Mouse (Mus musculus) brain, adult 2 months (tissue): ENCODE results near the gene Bhlhe23.

Experiments used
- DNase-seq: peaks from one replicate; pipeline ENCODE4 v3.0.0; 2011; ENCODE audit warnings: low read depth, low spot score

The Bhlhe23 gene

DNA sequence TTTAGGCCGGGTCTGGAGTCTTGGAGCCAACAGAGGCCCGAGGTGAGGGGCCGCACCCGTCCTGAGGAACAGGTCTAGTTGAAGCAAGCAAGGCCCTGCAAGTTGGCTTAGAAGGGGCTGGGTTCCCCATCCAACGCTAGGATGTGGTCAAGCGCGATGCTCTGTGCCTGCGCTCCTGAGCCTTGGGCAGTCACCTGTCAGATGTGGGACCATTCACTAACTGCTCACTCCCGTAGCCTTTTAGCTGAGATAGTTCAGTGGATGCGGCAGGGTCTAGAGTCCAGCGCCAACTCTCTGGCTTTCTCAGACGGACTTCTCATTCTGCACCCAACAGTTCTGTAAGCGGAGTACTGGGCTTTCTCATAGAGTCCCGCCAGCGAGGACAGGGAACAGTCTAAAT is 1.1 kb downstream of the Bhlhe23 start:
- no peak for DNase-seq

GRCm38 (mm10) chr2:180775223-180775622 is 1.5 kb downstream of the Bhlhe23 start:
- DNase-seq: no peak

- DNase-seq: no peak
These were observed 11.0 kb downstream of the Bhlhe23 start for GRCm38 (mm10) chr2:180765713-180766112.

DNA sequence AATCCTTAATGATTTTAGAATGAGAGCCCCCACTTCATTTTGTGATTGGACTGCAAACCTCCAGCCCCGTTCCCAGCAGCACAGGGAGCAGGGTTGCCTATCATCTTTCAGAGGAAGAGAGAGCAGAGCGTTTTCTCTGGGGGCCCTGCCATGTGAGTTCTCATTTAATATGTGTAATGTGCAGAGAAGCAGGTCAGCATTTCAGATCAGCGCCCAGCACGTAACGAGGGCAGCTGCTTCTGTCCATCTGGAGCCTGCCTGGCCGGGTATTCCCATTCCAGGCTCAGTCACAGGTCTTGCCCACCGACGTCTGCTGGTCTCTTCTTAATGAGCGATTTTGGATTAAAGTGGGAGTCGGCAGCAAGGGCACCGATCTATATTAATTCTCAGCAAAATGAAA is 11.7 kb downstream of the Bhlhe23 start:
- peak; percentile 17 for DNase-seq

GRCm38 (mm10) chr2:180758513-180759263 is 18.0 kb downstream of the Bhlhe23 start:
- DNase-seq: no peak

- no peak for DNase-seq
These were observed 19.9 kb downstream of the Bhlhe23 start for GRCm38 (mm10) chr2:180756786-180757185.

- no peak for DNase-seq
These were observed 20.8 kb downstream of the Bhlhe23 start for GRCm38 (mm10) chr2:180755896-180756295.

DNA sequence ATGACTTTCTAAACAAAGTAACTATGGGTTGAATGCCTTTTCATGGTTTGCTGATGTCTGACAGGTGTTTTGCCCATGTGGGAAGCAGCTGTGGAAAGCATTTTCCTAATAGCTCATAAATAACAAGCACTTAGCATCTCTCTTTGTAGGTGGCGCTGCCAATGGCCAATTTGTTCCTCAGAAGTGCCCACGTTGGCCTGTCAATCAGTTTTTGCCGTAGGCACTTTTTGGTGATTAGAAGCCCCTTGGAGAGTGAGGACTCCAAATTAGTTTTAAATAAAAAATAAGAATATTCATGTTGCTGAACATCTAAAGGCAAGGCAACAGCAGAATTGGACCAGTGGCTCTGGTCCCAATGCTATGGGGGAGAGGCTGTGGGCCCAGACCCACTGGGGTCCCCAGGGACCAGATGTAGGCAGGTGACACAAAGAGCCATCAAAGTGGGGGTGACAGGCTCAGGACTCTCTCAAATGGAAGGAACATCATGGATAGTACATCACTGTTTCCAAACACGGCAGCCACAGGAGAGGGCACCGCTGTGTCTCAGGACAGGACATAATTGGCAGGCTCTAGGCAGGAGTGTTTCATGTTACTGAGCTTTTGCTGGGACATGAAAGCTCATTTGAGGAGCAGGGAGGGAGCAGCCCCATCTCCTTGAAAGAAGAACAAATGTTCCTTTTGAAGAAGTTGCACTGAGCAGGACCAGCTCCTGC is 21.6 kb downstream of the Bhlhe23 start:
- no peak for DNase-seq

DNA sequence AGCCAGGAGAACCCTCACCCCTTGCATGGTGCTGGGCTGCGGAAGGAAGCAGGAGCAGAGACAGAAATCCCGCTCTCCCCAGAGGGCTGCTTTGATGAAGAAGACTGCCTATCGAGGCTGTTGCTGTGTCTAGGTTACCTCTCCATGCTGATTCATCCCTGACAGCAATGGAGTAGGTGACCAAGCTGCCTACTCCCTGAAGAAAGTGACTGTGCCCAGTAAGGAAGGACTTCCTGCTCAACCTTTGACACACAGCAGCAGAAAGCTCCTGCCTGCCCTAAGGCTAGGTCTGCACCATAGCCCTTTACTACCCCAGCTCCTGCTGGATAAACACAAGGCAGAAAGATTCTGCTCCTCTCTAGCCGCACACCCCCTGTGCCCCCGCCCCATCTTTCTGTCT is 27.8 kb downstream of the Bhlhe23 start:
- DNase-seq: no peak

DNA sequence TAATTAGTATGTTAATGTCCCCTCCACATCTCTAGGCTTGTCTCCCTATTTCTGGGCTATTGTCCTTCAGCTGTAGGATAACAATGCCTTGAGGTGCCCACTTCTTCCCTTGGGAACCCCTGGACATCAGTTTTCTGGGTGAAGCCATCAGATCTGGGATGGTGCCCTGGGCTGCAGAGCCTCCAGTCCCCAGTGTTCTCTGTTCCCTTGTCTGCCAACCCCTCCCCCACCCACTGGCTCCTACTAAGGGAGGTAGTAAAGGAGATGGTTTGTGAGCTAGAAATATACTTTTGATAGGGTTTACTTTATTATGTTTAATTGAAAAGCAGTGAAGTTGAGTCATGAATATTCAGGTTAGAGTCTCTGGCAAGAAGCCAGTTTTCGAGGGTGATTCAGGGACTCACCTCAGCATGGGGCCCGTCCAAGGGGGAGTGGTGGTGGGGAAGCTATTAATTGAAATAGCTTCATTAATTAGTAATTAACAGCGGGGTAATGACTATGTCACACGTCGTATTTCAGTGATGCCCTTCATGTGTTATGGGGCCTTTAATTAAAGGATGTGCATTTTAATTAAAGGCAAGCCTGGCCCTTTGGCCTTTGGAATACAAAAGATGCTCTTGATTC is 30.0 kb downstream of the Bhlhe23 start:
- no peak for DNase-seq

GRCm38 (mm10) chr2:180745248-180745927 is 31.3 kb downstream of the Bhlhe23 start:
- DNase-seq: peak; percentile 90

DNA sequence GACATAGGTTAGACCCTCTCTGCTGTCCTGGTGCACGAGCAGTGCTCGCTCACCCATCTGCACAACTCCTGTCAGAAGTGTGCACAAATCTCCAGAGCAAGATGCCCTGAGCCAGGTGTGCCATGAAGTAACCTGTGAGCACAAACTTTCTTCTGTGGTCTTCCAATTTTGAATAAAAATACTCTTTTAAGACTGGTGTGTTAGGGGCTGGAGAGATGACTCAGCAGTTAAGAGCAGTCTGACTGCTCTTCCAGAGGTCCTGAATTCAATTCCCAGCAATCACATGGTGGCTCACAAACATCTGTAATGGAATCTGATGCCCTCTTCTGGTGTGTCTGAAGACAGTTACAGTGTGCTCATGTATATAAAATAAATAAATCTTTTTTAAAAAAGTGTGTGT is 33.4 kb downstream of the Bhlhe23 start:
- no peak for DNase-seq

DNA sequence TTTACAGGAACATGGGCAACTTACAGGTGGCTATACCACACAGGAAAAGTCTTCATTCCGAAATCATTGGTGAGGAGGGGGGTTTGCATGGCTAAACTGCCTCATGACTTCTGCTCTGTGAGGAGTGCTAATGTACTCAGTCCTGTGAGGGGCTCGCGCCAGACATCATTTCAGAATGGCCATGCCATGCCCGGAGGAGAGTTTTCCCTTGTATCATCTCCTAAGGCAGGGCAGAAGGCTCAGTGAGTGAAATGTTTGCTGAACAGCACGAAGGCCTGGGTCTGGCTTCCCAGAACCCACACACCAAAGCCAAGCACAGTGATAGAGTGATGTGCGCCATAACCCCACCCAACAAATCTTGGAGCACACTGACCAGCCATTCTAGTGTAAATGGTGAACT is 33.9 kb downstream of the Bhlhe23 start:
- no peak for DNase-seq

GRCm38 (mm10) chr2:180741421-180741820 is 35.3 kb downstream of the Bhlhe23 start:
- DNase-seq: no peak

- DNase-seq: no peak
These were observed 36.4 kb downstream of the Bhlhe23 start for GRCm38 (mm10) chr2:180740349-180740748.

DNA sequence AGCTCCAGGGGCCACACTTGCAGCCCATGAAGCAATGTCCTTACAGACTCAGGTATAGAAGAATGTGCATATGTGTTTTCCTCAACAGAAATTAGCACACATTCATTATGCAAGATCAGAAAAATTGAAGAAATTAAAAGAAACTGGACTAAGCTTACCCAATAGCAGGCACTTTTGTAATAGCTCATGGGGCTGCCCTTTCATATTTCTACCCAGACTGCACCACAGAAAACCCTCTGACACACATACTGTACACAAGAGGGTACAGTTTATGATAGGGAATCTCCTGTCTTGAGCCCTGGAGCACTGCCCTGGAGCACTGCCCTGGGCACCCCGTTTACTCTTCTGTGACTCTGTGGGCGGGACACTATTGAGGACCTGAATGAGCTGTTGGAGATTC is 38.7 kb downstream of the Bhlhe23 start:
- DNase-seq: no peak

DNA sequence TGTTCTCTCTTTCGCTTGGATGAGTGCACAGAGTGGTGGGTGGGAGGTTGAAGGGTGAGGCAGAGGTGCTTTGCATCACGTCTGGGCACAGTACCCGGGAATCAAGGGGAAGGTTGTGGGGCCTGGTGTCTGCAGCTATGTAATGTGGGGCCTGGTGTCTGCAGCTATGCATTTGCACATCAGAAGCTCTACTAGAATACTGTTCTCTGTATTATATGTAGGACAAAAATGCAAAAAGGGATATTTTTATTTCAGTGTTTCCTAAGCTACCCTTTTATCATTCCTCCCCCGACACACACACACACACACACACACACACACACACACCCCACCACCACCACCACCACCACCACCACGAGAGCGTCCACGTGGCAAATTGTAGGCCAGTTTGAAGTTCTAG is 41.5 kb downstream of the Bhlhe23 start:
- DNase-seq: peak; percentile 42

DNA sequence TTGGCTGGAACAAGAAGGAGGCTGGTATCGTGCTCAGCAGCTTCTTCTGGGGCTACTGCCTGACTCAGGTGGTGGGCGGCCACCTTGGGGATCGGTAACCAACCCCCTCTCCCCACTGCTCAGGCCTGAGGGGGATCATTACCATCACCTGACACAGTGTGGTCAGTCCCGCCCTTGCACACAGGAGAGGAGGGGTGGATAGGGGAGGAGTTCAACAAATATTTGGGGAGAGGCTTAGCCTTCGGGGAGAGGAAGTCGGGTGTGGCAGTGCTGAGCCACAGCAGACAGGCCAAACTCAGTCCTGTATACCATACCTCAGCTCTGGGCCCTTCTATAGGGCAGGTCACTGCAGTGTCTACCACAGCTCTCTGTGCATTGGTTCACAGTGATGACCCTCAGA is 44.7 kb downstream of the Bhlhe23 start:
- no peak for DNase-seq

DNA sequence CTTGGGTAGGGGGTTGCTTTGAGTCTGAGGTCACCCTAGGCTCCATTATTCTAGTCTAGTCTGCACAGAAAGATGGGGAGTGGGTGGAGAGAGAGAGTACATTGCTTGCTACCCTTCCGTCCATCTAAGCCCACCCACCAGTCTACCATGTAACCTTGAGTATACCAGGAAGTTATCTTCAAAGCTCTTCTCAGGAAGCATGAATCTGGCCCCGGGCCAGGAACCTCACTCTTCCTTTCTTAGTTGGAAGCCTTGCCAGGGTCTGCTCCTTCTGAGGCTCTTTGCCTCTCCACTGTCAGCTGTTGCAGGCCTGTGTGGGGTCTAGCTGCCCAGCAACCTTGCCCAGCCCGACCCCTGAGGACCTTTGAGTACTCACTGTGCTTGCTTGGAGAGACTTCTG is 45.7 kb downstream of the Bhlhe23 start:
- no peak for DNase-seq

GRCm38 (mm10) chr2:180727613-180728021 is 49.1 kb downstream of the Bhlhe23 start:
- no peak for DNase-seq

GRCm38 (mm10) chr2:180726658-180727442 is 49.9 kb downstream of the Bhlhe23 start:
- no peak for DNase-seq
